Mouse (Mus musculus): ENCODE data around the gene Pnmt.

GRCm38 (mm10) chr11:98374266-98374665, 12.0 kb upstream of the Pnmt start:
- TF ChIP-seq TAL1 (conservative IDR thresholded peaks at IDR 0.05; ENCODE audit: low read depth, low read length) (no peak), CTCF (IDR thresholded peaks at IDR 0.05; ENCODE audit: low read depth, low read length) (no peak)

Data from G1E (cell line).